Mouse (Mus musculus): ENCODE measurements at regions not wholly inside any gene's neighbourhood (a gene's known extent, or its start where the extent isn't known, plus 50 kb on each side); places are given as distances from the start of the nearest gene placed in this dataset.

DNA sequence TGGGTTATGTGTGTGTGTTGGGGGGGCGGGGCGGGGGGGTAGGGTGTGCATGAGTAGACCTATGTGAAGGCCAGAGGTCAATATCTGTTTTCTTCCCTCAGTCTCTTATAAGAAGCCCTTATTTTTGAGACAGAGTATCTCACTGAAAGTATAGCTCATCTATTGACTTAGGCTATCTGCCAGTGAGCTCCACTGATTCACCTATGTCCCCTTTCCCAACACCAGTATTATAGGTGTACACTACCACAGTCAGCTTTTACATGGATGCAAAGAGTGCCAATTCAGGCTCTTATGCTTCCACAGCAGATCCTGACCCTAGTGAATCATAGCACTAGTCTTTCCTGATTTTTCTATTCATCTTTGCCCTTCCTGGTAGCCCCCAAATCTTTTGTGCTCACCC, 134.7 kb downstream of the Hsd17b3 start:
- no peak for TF ChIP-seq CTCF (IDR thresholded peaks at IDR 0.05; ENCODE audit: low read depth)
- TF ChIP-seq EP300 (IDR thresholded peaks at IDR 0.05; ENCODE audit: low read depth): no peak
